Mouse (Mus musculus): ENCODE data around the gene Arpin.

GRCm38 (mm10) chr7:79975316-79975715 is 40.2 kb upstream of the Arpin start:
- TF ChIP-seq CTCF (IDR thresholded peaks at IDR 0.05; ENCODE audit: control insufficient read depth, insufficient read depth, insufficient read length) (no peak), USF1 (IDR thresholded peaks at IDR 0.05; ENCODE audit: low read depth) (no peak), MYOG (IDR thresholded peaks at IDR 0.05; ENCODE audit: control insufficient read depth, extremely low read depth, insufficient read length) (no peak), MAX (IDR thresholded peaks at IDR 0.05) (no peak), CEBPB (IDR thresholded peaks at IDR 0.05; ENCODE audit: low read depth) (no peak)

All from C2C12 (cell line).